Mouse (Mus musculus): Measurements from ENCODE around the gene Ak5.
A peak's percentile ranks its signal among the peaks of the same experiment; 100 is the strongest.

The Ak5 gene

DNA sequence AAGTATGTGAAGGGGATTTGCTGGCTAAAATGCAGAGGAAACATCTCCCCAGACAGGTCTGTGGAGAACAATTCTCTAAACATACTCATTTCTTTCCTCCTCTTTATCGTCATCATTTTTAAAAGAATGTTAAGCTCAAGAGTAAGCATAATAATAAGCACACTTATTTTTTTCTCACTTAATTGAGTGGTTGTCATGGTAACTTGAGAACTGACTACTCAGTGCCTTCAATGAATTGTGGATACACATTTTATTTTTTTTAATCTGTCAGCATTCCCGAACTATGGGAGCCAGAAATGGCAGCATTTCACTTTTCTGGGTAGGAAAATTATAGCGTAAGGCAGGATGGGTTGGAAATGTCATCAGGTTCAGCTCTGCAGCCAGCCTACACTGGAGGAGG lies 151.6 kb downstream of the Ak5 start:
- no peak for DNase-seq (ENCODE audit: low spot score)

DNA sequence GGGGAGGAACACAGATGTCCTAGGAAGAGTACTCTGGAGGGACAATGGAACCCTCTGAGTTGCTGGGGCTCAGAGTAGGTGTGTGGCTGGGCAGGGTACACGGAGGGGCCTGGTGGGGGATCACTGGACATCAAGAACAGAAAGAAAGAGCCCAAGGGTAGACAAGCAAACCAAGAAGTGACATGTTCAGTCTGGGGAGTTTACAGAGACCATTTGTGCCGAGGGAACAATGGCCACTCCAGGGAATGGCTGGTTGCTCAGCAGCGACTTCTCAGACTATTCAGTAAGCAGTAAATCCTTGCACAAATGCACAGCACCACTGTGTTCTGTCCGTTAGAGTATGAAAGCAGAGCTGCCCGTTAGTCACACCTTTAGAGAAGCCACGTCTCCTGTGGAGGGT lies 152.2 kb downstream of the Ak5 start:
- no peak for DNase-seq (ENCODE audit: low spot score)

GRCm38 (mm10) chr3:152512517-152512916 lies 155.6 kb downstream of the Ak5 start:
- DNase-seq (ENCODE audit: low spot score) = no peak

GRCm38 (mm10) chr3:152509268-152509667 lies 158.9 kb downstream of the Ak5 start:
- DNase-seq (ENCODE audit: low spot score) = no peak

- no peak for DNase-seq (ENCODE audit: low spot score)
Measured at GRCm38 (mm10) chr3:152508419-152508993, 159.7 kb downstream of the Ak5 start.

GRCm38 (mm10) chr3:152507900-152508299 lies 160.3 kb downstream of the Ak5 start:
- DNase-seq (ENCODE audit: low spot score) = no peak

DNA sequence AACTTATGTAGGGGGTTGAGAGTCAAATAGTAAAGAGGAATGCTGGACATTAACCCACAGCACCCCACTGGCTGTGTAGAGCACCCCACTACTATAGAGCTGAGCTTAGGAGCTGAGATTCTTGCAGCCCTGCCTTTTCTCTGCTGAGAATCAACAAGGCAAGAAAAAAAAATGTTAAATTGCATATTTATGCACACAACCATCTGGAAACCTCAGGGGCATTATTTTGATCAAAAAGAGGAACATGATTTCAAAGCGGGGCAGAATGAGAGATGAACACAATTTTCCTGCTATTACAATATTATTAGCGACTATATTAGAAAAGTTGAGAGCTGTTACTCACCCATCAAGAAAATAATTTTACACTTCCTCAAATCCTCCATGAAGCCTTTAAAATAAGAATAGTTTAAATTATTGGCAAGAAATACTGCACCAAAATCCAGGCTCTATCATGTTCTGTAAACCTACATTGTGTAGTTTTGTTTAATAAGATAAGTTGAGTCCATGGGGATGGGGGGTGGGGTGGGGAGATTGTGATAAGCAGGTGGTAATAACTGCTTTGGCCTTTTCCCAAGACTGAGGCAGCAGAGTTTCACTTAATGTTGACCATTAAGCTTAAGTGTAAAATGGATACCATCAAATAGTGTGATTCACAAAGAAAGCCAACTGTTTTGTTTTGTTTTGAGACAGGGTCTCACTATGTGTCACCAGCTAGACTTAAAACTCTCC lies 169.0 kb downstream of the Ak5 start:
- no peak for DNase-seq (ENCODE audit: low spot score)

DNA sequence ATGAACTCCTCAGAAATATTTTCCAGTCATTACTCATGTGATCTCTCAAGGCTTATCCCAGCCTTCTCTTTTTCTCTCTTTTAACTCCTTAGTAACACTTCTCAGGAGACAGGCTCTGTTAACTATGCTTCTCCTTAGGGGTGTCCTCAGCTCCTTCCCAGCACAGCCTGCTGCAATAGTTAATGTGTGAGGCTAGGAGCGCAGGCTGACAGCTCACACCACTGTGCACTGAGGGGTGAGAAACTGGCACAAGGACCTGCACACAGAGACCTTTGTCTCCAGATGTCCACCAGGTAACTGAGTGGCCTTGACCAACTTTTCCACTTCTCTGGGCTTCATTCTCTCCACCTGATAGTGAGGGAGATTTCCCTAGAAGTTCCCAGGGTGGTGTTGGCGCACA lies 170.3 kb downstream of the Ak5 start:
- no peak for DNase-seq (ENCODE audit: low spot score)

GRCm38 (mm10) chr3:152497084-152497483 lies 171.1 kb downstream of the Ak5 start:
- no peak for DNase-seq (ENCODE audit: low spot score)

- DNase-seq (ENCODE audit: low spot score) = no peak
Measured at GRCm38 (mm10) chr3:152495415-152495898, 172.7 kb downstream of the Ak5 start.

- DNase-seq (ENCODE audit: low spot score) = no peak
Measured at GRCm38 (mm10) chr3:152494667-152495360, 173.3 kb downstream of the Ak5 start.

GRCm38 (mm10) chr3:152493813-152494212 lies 174.3 kb downstream of the Ak5 start:
- no peak for DNase-seq (ENCODE audit: low spot score)

DNA sequence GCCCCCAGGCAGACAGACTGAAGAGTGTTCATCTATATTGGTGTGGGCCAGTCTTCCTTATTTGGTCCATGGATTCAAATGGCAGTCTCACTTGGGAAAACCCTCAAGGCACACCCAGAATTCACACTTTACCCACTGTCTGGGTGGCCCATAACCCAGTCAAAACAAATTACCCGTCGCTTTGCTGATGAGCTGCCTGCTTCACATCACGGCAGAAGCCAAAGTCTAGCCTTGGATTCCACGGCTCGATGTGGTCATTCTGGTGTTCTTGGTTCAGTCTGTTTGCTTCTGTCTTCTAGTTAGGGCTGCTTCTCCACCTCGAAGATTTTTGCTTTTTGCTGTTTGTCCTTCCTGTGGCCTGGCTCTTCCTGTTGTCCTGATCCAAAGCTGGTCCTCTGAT lies 175.9 kb downstream of the Ak5 start:
- DNase-seq (ENCODE audit: low spot score) = no peak

DNA sequence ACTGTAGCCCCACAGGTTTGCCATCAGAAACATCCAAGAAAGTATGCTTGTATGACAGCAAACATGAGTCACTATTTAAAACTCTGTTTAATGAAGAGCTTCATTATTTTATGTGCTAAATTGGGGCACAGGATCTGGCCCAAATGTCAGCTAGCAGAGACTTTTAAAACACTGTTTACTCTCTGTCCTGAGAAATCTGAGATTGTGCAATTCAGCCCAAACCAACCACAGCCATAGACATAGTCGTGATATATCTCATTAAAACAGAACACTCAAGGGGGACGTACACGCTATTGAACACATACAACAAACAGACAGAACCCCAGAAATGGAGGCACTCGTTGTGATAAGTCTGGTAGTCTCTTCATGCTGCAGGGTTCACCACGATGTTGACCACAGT lies 177.7 kb downstream of the Ak5 start:
- DNase-seq (ENCODE audit: low spot score) = no peak

DNA sequence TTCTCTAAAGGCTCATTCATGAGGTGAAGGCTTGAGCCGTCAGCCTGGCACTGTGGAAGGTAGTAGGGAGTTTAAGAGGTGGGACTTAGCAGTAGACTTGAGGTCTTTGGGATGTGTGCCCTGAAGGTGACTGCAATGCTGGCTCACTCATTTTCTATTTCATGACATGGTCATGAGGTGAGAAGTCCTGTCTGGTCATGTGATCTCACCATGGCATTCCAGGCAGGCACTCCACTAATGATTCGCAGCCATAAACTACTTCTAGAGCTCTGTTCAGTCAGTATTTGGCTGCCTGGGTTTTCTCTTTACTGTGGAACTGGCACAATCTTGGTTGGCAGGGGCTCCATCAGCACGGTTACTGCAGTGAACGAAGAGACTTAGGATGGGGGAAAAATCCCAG lies 179.2 kb downstream of the Ak5 start:
- DNase-seq (ENCODE audit: low spot score) = no peak

- no peak for DNase-seq (ENCODE audit: low spot score)
Measured at GRCm38 (mm10) chr3:152484206-152484605, 184.0 kb downstream of the Ak5 start.

DNA sequence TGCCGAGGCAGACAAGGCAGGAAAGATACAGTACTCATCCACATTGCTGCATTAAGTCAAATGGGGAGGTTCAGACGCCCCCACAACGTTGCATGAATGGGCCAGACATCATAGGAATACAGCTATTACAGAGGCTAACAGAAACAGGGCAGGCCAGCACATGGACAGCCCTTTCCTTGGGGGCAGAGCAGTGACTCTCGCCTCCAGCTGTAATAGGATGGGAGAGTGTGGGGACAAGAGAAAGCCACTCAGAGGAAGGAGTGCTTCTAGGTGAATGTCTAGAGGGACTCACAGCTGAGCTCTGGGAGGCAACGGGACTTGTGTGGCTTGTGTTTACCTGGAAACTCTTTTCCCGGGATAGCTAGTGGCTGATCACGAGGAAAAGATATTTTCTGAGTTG lies 184.4 kb downstream of the Ak5 start:
- no peak for DNase-seq (ENCODE audit: low spot score)

DNA sequence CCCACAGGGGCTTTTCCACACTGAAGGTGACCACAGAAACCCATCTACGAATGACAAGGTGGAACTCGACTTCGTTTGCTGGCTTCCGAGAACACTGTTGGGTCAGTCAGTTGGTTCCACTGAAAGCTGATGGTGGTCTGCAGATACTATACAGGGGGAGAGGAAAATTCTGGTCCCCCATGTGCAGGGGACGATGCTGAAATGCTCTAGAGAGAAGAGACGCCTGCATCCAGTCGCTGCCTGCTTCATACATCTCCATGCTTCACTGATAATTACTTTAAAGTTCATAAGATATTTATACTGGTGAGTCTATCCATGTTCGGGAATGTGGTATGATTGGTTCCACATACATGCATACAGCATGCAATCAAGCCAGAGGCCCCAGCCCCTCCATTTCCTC lies 186.0 kb downstream of the Ak5 start:
- no peak for DNase-seq (ENCODE audit: low spot score)

DNA sequence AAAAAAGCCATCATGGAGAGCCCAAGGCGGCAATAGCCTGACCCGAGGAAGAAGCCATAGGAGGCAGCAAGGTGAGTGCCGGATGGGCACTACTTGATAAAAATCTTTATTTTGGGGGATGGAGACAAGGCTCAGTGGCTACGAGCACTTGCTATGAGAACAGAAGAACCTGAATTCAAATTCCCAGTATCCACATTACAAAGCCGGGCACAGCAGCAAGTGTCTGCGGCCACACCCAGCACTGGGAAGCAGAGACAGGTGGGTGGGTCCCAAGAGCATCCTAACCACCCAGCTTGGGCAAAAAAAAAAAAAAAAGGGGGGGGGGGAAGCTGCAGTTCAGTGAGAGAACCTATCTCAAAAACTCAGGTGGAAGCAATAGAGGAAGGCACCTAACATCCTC lies 187.8 kb downstream of the Ak5 start:
- no peak for DNase-seq (ENCODE audit: low spot score)

DNA sequence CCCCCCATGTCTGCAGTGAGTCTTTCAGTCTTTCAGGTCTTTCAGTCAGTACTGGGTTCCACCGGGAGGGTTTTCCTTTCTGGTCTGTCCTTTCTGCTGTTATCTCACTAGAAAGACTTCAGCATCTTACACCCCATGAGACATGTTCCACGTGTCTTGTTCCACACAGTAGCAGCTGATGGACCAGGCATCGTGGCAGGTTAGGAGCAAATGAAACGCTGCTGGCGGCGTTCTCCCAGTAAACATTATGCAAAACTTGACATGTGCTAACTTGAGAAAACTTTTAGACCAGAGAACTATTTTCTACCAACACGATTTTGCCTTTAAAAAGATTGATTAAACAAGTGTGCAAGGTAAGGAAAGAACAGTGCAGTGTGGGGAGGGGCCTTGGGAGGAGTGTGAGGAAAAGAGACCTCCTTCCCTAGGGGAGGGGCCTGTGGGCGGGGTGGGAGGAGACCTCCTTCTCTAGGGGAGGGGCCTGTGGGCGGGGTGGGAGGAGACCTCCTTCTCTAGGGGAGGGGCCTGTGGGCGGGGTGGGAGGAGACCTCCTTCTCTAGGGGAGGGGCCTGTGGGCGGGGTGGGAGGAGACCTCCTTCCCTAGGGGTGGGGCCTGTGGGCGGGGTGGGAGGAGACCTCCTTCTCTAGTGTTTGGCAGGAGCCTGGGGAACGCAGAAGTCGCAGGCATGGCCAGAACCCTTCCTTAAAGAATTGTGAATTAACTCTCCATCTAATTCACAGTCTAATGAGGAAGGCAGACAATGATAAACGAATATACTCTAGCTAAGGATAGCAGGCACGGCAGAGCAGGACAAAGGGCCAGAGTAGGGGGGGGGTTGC lies 189.3 kb downstream of the Ak5 start:
- DNase-seq (ENCODE audit: low spot score) = peak; percentile 30

DNA sequence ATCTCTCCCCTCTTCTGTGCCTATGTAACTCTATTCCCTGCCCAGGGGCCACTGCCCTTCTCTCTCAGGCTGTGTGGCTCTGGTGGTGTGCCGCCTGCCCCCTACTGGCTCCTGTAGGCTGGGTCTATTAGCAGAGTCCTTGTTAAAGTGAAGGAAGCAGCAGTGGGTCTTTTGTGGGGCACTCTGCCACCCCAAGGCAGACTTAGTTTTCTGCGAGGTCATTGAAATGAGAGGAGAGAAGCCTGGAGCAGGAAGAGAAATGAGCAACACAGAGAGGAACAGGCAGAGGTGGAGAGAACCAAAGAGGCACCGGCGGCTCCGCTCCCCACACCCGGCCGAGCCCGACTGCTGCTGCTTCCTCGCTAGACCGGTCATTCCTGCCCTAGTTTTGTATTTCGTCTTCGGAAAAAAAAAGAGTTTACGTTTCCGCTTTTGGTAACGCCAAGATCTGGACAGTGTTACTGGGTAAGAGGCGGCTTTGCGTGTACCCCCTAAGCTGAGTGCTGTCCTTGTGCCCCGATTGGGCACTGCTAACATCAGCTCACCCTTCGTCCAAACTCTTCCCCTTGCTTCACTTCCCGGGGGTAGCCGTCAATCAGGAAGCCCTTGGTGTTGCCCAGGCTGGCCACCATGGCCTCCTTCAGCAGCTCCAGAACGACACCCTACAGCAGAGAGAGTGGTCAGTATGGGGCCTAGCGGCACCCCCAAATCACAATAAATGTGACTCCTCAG lies 190.2 kb downstream of the Ak5 start:
- peak; percentile 53 for DNase-seq (ENCODE audit: low spot score)

GRCm38 (mm10) chr3:152475894-152476293 lies 192.3 kb downstream of the Ak5 start:
- DNase-seq (ENCODE audit: low spot score) = no peak

Measured in T-cell, adult 2 months (primary cell).